Mouse (Mus musculus): ENCODE measurements around the gene Olfr544.

The Olfr544 gene

GRCm38 (mm10) chr7:102476601-102477000, 11.5 kb downstream of the Olfr544 start:
- DNase-seq, result no peak

DNA sequence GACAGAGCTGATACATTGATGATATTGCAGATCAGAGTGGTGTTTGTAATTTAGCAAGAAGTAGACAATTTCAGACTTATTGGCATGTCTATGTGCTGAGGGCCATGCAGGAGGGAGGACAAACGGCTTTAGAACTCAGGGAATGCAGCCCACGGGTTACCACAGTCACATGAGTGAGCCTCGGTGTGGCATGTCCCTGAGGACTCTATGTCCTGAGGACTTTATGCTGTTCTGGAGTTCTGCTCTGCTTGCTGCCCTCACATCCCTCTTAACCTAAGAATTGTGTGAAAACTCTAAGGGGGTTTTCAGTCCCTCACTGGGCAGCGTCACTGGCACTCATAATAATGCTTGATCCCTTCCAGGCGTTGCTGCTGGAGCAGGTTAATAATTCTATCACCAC, 15.4 kb downstream of the Olfr544 start:
- DNase-seq, result no peak

GRCm38 (mm10) chr7:102467566-102467965, 20.5 kb downstream of the Olfr544 start:
- no peak for DNase-seq

- DNase-seq, result no peak
Measured at GRCm38 (mm10) chr7:102458618-102459380, 29.3 kb downstream of the Olfr544 start.

DNA sequence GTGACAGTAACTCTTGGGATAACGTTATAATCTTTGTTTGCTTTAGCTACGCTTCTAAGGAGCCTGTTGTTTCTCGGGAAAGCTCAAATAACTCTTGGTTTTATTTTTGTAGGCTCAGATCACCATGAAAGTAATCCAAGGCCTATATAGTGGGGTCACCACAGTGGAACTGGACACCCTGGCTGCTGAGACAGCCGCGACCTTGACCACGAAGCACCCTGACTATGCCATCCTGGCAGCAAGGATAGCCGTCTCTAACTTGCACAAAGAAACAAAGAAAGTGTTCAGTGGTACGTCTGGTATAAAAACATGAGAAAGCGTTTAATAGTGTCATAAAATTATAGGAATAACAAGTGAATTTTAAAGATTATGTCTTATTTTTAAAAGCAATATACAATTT, 41.7 kb downstream of the Olfr544 start:
- DNase-seq, result no peak

DNA sequence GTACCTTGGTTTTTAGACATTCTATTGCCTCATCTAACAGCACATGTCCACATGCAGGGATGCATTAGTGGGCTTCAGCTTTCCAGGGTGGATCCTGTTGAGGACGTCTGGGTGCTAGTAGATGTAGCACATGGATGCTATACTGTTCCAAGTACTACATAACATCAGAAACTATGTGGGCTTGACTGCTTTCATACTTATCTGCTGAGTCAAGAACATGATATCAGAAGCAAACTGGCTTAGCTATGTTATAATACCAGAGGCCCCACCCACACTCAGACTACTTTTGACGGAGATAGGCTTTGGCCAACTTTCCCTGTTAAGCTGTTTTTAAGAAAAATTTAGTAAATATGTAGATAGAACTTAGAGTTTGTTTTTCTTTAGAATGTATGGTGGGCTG, 43.8 kb downstream of the Olfr544 start:
- DNase-seq, result no peak

GRCm38 (mm10) chr7:102442432-102442831, 45.7 kb downstream of the Olfr544 start:
- DNase-seq, result peak; percentile 13

DNA sequence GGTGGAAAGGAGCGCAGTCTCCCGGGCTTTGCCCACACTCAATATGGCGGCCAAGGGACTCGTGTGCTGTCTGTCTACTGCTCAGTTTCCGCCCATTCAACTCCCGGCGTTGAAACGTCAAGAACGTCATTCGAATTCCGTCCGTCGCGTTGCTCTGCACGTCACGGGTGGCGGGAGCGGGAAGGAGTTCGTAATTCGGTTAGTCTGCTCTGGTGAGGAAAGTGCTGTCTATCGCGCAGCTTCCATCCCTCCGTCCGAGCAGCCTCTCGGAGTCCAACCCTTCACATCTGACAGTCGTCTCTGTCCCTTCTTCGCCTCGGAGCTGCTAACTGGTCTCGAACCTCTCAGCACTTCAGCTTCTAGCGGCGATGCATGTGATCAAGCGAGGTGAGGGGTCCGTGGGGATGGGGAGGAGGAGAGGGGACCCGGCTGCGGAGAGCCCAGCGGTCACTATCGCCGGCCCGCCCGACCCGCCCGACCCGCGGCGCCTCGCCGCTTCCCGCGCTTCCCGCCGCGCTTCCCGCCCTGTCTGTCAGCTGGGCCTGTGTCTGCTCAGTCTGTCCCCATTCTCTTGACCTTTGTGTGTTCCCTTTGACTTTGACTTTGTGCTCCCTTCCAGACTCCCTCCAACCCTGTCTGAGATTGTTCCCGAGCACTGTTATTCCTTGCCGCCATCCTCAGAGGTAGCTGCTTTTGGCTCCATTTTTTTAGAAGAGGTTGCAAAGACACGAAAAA, 46.3 kb downstream of the Olfr544 start, which contains the start of gene Rrm1:
Gene Rrm1, plus strand, starts transcription at position 39 of the 735 bp plus-strand sequence.
- peak; percentile 98 for DNase-seq

DNA sequence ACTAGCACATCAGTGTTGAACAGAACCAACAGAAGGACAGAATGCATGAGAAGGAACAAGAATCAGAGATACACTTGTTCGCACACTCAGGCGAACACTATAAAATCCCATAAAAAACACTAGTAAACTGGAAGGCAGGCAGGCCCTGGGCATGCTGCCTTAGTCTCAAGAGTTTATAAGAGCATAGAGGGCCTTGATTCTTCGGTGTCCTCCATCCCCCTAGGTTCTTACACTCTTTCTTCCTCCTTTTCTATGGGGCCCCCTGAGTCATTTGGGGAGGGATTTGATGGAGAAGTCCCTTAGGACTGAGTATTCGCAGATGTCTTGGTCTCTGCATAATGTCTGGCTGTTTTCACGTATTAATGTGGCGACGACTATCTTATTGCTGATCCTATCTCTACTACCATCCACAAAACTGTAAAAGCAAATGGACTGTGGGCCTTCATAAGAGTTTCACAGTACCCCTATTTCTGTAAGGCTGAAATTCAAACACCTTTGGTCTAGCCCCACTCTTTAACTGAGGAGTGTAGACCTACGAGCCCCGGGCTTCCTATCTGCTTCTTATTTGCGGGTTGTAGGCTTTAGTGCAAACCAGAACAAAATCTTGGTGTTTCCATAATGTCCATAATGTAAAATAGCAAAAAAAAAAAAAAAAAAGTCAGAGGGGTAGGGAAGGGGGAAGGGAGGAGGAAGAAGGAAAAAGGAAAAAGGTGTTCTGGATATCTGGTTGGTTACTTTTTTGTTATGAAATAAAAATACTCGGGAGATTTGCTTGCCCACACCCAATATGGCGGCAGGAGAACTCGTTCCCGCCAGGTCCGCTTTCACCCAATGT, 47.1 kb downstream of the Olfr544 start:
- DNase-seq, result no peak

DNA sequence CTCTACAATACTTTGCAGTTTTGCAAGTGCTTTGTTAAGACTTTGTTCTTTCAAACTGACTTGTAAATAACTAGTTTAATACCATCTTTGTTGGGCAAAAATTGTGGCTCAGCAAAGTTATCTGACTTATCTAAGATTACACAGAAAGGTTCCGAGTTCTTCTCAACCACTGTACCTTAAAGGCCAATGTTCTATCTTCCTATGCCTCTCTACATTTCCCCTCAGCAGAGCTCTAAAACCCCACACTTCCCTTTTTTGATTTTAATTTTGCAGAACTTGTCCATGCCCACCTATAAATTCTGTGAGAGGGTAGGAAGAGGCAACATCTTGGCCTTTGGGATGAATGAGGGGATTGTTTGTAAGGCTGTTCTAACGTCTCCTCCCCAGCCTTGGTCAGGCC, 53.8 kb downstream of the Olfr544 start:
- no peak for DNase-seq
